Mouse (Mus musculus): ENCODE data around the gene Capn11.

DNA sequence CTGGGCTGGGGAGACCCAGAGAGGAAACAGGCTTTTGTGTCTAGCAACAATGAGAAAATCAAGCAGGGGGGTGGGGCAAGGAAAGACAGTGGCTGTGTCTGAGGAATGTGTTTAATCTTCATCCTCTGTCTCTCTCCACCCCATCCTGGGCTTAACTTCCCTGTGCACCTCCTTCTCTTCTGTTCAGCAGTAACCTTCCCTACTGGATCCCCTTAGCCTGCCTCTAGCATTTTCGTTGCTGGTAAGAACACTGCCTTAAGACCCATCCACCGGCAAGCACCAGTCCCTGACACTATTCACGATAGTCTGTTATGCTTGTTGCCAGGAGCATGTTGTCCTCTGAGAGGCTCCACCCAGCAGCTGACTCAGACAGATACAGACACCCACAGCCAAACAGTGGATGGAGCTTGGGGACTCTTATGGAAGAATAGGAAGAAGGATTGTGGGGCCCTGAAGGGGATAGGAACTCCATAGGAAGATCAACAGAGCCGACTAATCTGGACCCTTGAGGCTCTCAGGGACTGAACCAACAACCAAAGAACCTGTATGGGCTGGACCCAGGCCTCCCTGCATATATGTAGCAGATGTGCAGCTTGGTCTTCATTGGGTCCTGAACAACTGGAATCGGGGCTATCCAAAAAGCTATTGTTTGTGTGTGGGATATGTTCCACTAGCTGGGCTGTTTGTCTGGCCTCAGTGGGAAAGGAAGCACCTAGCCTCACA is 48.8 kb downstream of the Capn11 start:
- TF ChIP-seq POLR2A (IDR thresholded peaks at IDR 0.05; ENCODE audit: insufficient read depth, low read depth, low read length) (no peak), CTCF (IDR thresholded peaks at IDR 0.05; ENCODE audit: insufficient read depth, low read depth, low read length) (no peak)

Measured in olfactory bulb, adult 2 months (tissue).